Mouse (Mus musculus) kidney, adult 2 months (tissue): Measurements from ENCODE around the gene Arhgef17. TPM values are rescaled to one million over a fixed set of nuclear protein-coding genes. Genes with fewer than 3 reads are reported as not detected.

ENCODE experiments used
- DNase-seq: peaks from one replicate; pipeline ENCODE4 v3.0.0; 2021
- H3K27ac ChIP-seq: fragments of 200-500 bp; 2 replicates; pipeline ENCODE4 v1.5.1; 2012; ENCODE audit warnings: low read depth, low read length, control low read depth, inconsistent platforms; ENCODE audit not compliant: insufficient read depth
- H3K27me3 ChIP-seq: fragments of 200-500 bp; replicated peaks from 2 replicates; pipeline ENCODE4 v1.6.1; 2012; ENCODE audit warnings: mild to moderate bottlenecking, moderate library complexity, low read length, inconsistent platforms; ENCODE audit not compliant: control insufficient read depth, insufficient read depth
- H3K36me3 ChIP-seq: fragments of 200-500 bp; 2 replicates; pipeline ENCODE4 v1.6.1; 2012; ENCODE audit warnings: mild to moderate bottlenecking, moderate library complexity, low read length, inconsistent platforms; ENCODE audit not compliant: control insufficient read depth, insufficient read depth
- H3K4me1 ChIP-seq: fragments of 200-500 bp; 2 replicates; pipeline ENCODE4 v1.6.1; 2011; ENCODE audit warnings: low read length; ENCODE audit not compliant: control insufficient read depth, insufficient read depth
- H3K4me3 ChIP-seq: fragments of 200-500 bp; 2 replicates; pipeline ENCODE4 v1.5.1; 2011; ENCODE audit warnings: mild to moderate bottlenecking, low read depth, low read length, control low read depth; ENCODE audit not compliant: insufficient read depth
- CTCF ChIP-seq: fragments of 200-500 bp; conservative IDR thresholded peaks from 2 replicates; pipeline ENCODE4 v1.5.1; 2011; ENCODE audit warnings: low read depth, mild to moderate bottlenecking, control low read depth, low read length, moderate library complexity, mixed read lengths; ENCODE audit not compliant: insufficient read depth, insufficient read length
- POLR2A ChIP-seq: fragments of 200-500 bp; IDR thresholded peaks from one replicate; pipeline ENCODE4 v1.6.1; 2011; ENCODE audit warnings: low read depth, low read length, control low read depth
- WGBS: fragments of 180-500 bp; shearing (Covaris S2); methylation state at CpG from one replicate; pipeline ENCODE4 v1.1.7; 2018; 5-methylcytosine and 5-hydroxymethylcytosine counted together
- polyA plus RNA-seq: library from polyadenylated mRNA; depleted of rRNA; stranded (reverse); fragments of >200 nt; gene quantifications from 2 replicates; pipeline ENCODE4 v1.2.3, GENCODE M21; 2012

Arhgef17 gene
- polyA plus RNA-seq, 1 experiment: 25.4 TPM

DNA sequence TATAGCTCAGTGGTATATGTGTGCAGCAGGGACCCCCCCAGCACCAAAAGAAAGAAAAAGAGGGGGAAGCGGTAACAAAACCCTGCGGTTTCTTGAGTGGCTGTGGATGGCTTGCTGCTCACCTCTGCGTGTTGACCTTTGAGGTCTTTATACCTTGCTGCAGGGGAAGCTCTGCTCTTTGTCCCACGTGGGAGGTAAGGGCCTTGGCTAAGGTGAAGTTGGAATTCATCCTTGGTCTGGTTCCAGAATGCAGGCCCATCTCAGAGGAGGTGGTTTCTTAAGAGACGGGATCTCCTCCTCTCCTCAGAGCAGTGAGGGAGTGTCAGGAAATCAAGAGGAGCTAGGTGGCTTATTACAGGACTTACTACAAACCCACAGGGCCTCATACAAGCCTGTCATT is 89.7 kb downstream of the Arhgef17 start:
- Histone ChIP-seq H3K27me3 (no peaks in the 10 kb centered on the region), H3K36me3 (no peaks in the 10 kb centered on the region), H3K4me3 (no peak overlapping the region), H3K27ac (no peak overlapping the region), H3K4me1 (no peaks in the 10 kb centered on the region)
- WGBS: 62% methylated on average over 5 of the region's 5 CpGs
- peak; percentile 63 for DNase-seq
- TF ChIP-seq CTCF: no peak
- no peak for TF ChIP-seq POLR2A

DNA sequence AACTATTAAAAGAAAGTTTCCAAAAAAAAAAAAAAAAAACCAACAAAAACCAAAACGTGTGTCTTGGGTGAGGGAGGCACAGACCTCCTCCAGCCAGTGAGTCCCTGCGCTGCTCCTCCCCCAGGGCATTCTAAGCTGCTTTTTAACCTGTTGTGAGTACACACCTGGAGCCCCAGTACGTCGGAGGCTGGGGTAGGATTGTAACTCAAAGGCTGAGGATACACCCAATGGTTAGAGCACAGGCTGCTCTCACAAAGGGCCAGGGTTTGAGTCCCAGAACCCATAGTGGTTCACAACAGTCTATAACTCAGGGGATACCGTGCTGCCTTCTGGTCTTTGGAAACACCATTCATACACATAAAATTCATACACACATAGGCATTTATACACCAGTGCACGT is 90.3 kb downstream of the Arhgef17 start:
- H3K4me3 ChIP-seq: no peak overlapping the region
- H3K27ac ChIP-seq: no peak overlapping the region
- DNase-seq: no peak
- no peaks in the 10 kb centered on the region for H3K27me3 ChIP-seq
- no peaks in the 10 kb centered on the region for H3K4me1 ChIP-seq
- TF ChIP-seq POLR2A (no peak), CTCF (no peak)
- WGBS: 83% methylated on average over 6 of the region's 6 CpGs
- no peaks in the 10 kb centered on the region for H3K36me3 ChIP-seq

DNA sequence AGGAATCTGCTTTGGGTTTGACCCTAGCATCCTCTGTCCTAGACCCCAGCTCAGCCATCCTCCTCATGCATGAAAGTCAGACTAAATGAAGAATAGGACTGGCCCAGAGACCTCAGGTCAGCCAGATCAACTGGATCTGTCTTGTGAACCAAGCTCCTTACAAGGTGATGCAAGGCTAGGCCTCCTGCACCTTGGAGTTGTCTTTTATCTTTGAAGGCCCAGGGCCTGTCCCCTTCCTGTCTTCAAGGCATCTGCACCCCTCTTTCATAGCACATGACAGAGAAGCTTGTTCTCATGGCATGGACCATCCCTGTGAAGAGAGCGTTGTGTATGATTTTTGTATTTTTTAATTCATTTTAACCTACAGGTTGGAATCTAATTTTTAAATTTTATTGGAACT is 91.0 kb downstream of the Arhgef17 start:
- no peak for TF ChIP-seq POLR2A
- H3K27ac ChIP-seq: no peak overlapping the region
- 94% methylated on average over 1 of the region's 1 CpGs for WGBS
- H3K4me1 ChIP-seq: no peaks in the 10 kb centered on the region
- no peaks in the 10 kb centered on the region; the same call in 1 of the 2 replicates for H3K36me3 ChIP-seq
- no peaks in the 10 kb centered on the region for H3K27me3 ChIP-seq
- H3K4me3 ChIP-seq: no peak overlapping the region
- DNase-seq: no peak

DNA sequence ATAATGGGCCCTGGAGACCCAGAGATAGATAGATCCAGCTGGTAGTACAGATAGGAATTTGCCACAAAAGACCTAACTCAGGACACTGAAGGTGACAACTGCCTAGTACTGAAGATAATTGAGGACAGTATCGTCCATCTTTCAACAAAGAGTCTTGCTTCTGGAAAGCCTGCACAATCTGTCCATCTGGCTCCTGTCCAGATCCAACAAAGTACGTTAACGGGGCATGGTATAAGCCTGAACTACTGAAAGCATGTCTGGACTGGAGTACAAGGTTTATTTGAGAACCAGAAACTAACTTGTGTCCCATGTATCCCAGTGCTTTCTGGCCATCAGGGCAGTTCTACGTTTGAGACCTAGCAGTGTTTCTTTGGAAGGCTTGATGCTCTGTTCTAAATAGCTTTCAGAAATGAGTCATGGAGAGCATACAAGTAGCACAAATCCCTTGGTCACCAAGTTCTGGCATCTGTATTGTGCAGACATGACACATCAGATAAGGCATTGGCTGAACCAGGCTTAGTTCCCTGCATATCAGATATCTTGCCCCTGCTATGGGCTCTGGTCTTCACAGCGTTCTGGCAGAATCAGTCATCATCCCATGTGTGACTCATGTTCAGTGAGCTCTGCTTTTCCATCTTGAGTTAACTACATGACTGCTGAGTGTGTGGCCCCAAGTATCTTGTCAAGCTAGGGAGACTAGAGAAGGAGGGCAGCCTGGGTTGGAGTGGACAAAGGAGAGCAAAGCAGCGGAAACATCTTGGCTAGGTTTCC is 92.1 kb downstream of the Arhgef17 start:
- 71% methylated on average over 6 of the region's 6 CpGs for WGBS
- Histone ChIP-seq H3K27ac (no peak overlapping the region), H3K4me1 (no peaks in the 10 kb centered on the region), H3K36me3 (no peaks in the 10 kb centered on the region; the same call in 1 of the 2 replicates), H3K4me3 (no peak overlapping the region), H3K27me3 (no peaks in the 10 kb centered on the region)
- DNase-seq: no peak
- TF ChIP-seq CTCF: no peak
- TF ChIP-seq POLR2A: no peak

GRCm38 (mm10) chr7:100837701-100838100 is 94.2 kb downstream of the Arhgef17 start:
- WGBS: 28% methylated on average over 1 of the region's 1 CpGs
- TF ChIP-seq CTCF: no peak
- TF ChIP-seq POLR2A: no peak

GRCm38 (mm10) chr7:100836657-100837056 is 95.2 kb downstream of the Arhgef17 start:
- Histone ChIP-seq H3K27ac (no peak overlapping the region), H3K27me3 (no peaks in the 10 kb centered on the region), H3K4me1 (no peaks in the 10 kb centered on the region), H3K36me3 (no peaks in the 10 kb centered on the region; the same call in 1 of the 2 replicates), H3K4me3 (no peak overlapping the region)
- DNase-seq: no peak
- 85% methylated on average over 10 of the region's 10 CpGs for WGBS
- no peak for TF ChIP-seq CTCF
- TF ChIP-seq POLR2A: no peak

More at GRCm38 (mm10) chr7:100837701-100838100, 94.2 kb downstream of the Arhgef17 start:
- H3K36me3 ChIP-seq: no peaks in the 10 kb centered on the region; the same call in 1 of the 2 replicates
- DNase-seq: peak; percentile 73
- no peak overlapping the region for H3K27ac ChIP-seq
- no peaks in the 10 kb centered on the region for H3K4me1 ChIP-seq
- no peaks in the 10 kb centered on the region for H3K27me3 ChIP-seq
- H3K4me3 ChIP-seq: no peak overlapping the region

- Histone ChIP-seq H3K36me3 (no peaks in the 10 kb centered on the region; the same call in 1 of the 2 replicates), H3K4me3 (no peak overlapping the region), H3K4me1 (no peaks in the 10 kb centered on the region), H3K27ac (no peak overlapping the region), H3K27me3 (no peaks in the 10 kb centered on the region)
- DNase-seq: no peak
- TF ChIP-seq CTCF (no peak), POLR2A (no peak)
- WGBS: 89% methylated on average over 6 of the region's 6 CpGs
Observed at GRCm38 (mm10) chr7:100835711-100836110, 96.2 kb downstream of the Arhgef17 start.
